Comparison of ENCODE assay signal across 8 mouse cellular contexts in the genomic region with DNA sequence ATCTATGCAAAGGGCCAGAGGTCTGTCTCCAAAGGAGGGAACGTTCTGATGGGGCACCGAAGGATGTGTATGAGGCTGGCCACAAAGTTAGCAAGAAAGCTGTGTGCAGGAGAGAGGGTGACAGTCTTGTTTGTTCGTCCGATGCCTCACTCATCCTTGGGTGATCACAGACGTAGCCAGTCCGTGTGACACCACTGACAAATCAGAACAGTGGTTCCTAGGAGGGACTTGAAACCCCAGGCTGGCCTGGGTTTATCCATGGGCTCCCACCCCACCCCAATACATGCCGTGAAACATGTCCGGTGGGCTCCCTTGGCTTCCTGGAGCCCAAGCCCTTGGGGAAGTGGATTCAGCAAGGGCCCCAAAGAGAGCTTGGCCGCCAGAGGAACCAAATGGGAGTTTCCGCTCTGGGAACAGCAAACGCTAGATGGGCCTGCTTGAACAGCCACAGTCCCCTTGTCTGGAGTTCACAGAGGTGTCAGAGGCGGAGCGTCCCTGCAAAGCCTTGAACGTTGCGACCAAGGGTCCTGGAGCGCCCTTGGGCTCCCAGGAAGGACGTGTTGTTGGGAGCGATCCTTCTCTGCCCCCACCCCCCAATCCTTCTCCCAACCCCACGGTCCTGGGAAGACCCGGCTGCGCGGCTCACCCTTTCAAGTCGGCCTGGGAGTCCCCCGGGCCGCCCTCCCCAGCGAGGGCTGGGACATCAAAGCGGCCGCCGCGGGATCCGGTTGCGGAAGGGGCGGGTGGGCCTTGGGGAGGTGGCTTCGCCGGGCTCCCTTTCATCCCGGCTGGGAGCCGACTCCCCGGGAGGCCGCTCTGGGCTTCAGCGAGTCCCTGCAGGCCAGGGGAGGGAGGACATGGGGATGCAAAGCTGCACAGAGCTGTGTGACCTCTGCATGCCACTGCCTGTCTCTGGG. TPM values are rescaled to one million over a fixed set of nuclear protein-coding genes. Genes with fewer than 3 reads are reported as not detected.
DNase-seq lines count a peak whose midpoint lies in the region; ATAC-seq and TF ChIP-seq lines count a peak whose summit lies in the region.

No protein-coding gene starts in this region.

- DNase-seq in ES-CJ7 (ENCODE audit: low read depth, low spot score): peak; percentile 61
- peak; percentile 93 for DNase-seq in adrenal gland, postnatal 14 days
- DNase-seq in heart, adult 18-20 months: peak; percentile 54 to 56
- no peak for DNase-seq in spleen, postnatal 14 days (ENCODE audit: low spot score in 2 of 2)
- DNase-seq in left cerebral cortex, adult 9 months (ENCODE audit: low spot score in 2 of 2): no peak

- H3K27me3 ChIP-seq in intestine, postnatal 0 days (replicated peaks; ENCODE audit: control insufficient read depth, insufficient read depth, low read length): no peaks in the 10 kb centered on the region
- H3K27me3 ChIP-seq in lung, embryonic 16.5 days (ENCODE audit: control insufficient read depth, insufficient read depth, low read depth, low read length): no peaks in the 10 kb centered on the region
- no peaks in the 10 kb centered on the region for H3K27me3 ChIP-seq in stomach, embryonic 15.5 days (replicated peaks)

- WGBS in intestine, postnatal 0 days: 12% methylated on average over 40 of the region's 40 CpGs
- 4% methylated on average over 40 of the region's 40 CpGs for WGBS in lung, embryonic 16.5 days
- 9% methylated on average over 33 of the region's 40 CpGs for WGBS in stomach, embryonic 15.5 days

- ATAC-seq in intestine, postnatal 0 days: 0 out of 2 replicates have a peak, but pooled peaks have one; percentile 43
- ATAC-seq in lung, embryonic 16.5 days (ENCODE audit: low read depth): peak; percentile 85
- peak; percentile 52; the same call in 1 of the 2 replicates for ATAC-seq in stomach, embryonic 15.5 days (ENCODE audit: insufficient read depth, low FRiP score, low read depth)

- no peaks in the 10 kb centered on the region for H3K9me3 ChIP-seq in intestine, postnatal 0 days (ENCODE audit: control insufficient read depth)
- H3K9me3 ChIP-seq in lung, embryonic 16.5 days (ENCODE audit: control insufficient read depth, low read length): no peaks in the 10 kb centered on the region
- no peaks in the 10 kb centered on the region for H3K9me3 ChIP-seq in stomach, embryonic 15.5 days

- peak overlapping the region; percentile 65 for H3K4me2 ChIP-seq in intestine, postnatal 0 days (replicated peaks; ENCODE audit: low read depth)
- peak overlapping the region; percentile 58 for H3K4me2 ChIP-seq in lung, embryonic 16.5 days (ENCODE audit: low read depth, low read length)
- H3K4me2 ChIP-seq in stomach, embryonic 15.5 days: peak overlapping the region; percentile 66

- no peak; the same call in 1 of the 2 replicates for TF ChIP-seq CTCF in intestine, postnatal 0 days (IDR thresholded peaks at IDR 0.05; ENCODE audit: low read depth)

- peak overlapping the region; percentile 26 for H3K4me3 ChIP-seq in intestine, postnatal 0 days (ENCODE audit: low read depth, low read length)
- H3K4me3 ChIP-seq in lung, embryonic 16.5 days (ENCODE audit: low read length): peak overlapping the region; percentile 41
- peak overlapping the region; percentile 34 for H3K4me3 ChIP-seq in stomach, embryonic 15.5 days (replicated peaks)

- 0 out of 2 replicates have a peak, but pooled peaks cover 5% of the 10 kb centered on the region for H3K4me1 ChIP-seq in intestine, postnatal 0 days (replicated peaks; ENCODE audit: control insufficient read depth, insufficient read depth, low read length)
- peaks cover 20% of the 10 kb centered on the region for H3K4me1 ChIP-seq in lung, embryonic 16.5 days (replicated peaks; ENCODE audit: control insufficient read depth, insufficient read depth, low read length)
- peaks cover 21% of the 10 kb centered on the region for H3K4me1 ChIP-seq in stomach, embryonic 15.5 days

- H3K36me3 ChIP-seq in intestine, postnatal 0 days (ENCODE audit: control insufficient read depth, insufficient read depth): no peaks in the 10 kb centered on the region
- no peaks in the 10 kb centered on the region for H3K36me3 ChIP-seq in lung, embryonic 16.5 days (ENCODE audit: control insufficient read depth, insufficient read depth, low read length)
- H3K36me3 ChIP-seq in stomach, embryonic 15.5 days: no peaks in the 10 kb centered on the region

- H3K27ac ChIP-seq in intestine, postnatal 0 days (ENCODE audit: low read depth, low read length): peak overlapping the region; percentile 67
- H3K27ac ChIP-seq in lung, embryonic 16.5 days (ENCODE audit: low read length): peak overlapping the region; percentile 91
- H3K27ac ChIP-seq in stomach, embryonic 15.5 days: peak overlapping the region; percentile 55

- peak overlapping the region; percentile 43 for H3K9ac ChIP-seq in intestine, postnatal 0 days (ENCODE audit: low read depth, low read length)
- peak overlapping the region; percentile 70 for H3K9ac ChIP-seq in lung, embryonic 16.5 days (ENCODE audit: low read length)
- peak overlapping the region; percentile 30; the same call in 1 of the 2 replicates for H3K9ac ChIP-seq in stomach, embryonic 15.5 days

RNA-seq across cellular contexts. Expression of gene 1700001O22Rik, which starts 19.1 kb away (rescaled TPM):
- total RNA-seq in adrenal gland, postnatal 14 days (2021): 0.98 and 2.0 TPM in 2 replicates
- under 1 TPM; 0.49 to 0.74 TPM for total RNA-seq in heart, adult 18-20 months (2021)
- 0.58 and 0.60 TPM in 2 replicates for polyA plus RNA-seq in intestine, postnatal 0 days (2015; fragmentation: Nextera tagmentation; extraction: Ambion mirVana)
- 3.7 and 4.2 TPM in 2 replicates for polyA plus RNA-seq in lung, embryonic 16.5 days (2015; fragmentation: Nextera tagmentation; extraction: Ambion mirVana)
- 2.8 and 2.9 TPM in 2 replicates for polyA plus RNA-seq in stomach, embryonic 15.5 days (2015; fragmentation: Nextera tagmentation; extraction: Ambion mirVana)

RNA-seq across cellular contexts. Expression of gene Ntmt1, which starts 23.3 kb away (rescaled TPM):
- total RNA-seq in adrenal gland, postnatal 14 days (2021): 32.3 and 37.7 TPM in 2 replicates
- total RNA-seq in heart, adult 18-20 months (2021): 10 to 100 TPM; 22.6 to 29.2 TPM
- polyA plus RNA-seq in intestine, postnatal 0 days (2015; fragmentation: Nextera tagmentation; extraction: Ambion mirVana): 45.3 and 50.5 TPM in 2 replicates
- polyA plus RNA-seq in lung, embryonic 16.5 days (2015; fragmentation: Nextera tagmentation; extraction: Ambion mirVana): 76.4 and 76.6 TPM in 2 replicates
- 78.8 and 82.3 TPM in 2 replicates for polyA plus RNA-seq in stomach, embryonic 15.5 days (2015; fragmentation: Nextera tagmentation; extraction: Ambion mirVana)

RNA-seq across cellular contexts. Expression of gene Asb6, which starts 45.8 kb away (rescaled TPM):
- total RNA-seq in adrenal gland, postnatal 14 days (2021): 22.3 and 25.8 TPM in 2 replicates
- 1 to 10 TPM; 6.6 to 7.4 TPM for total RNA-seq in heart, adult 18-20 months (2021)
- polyA plus RNA-seq in intestine, postnatal 0 days (2015; fragmentation: Nextera tagmentation; extraction: Ambion mirVana): 12.9 and 13.0 TPM in 2 replicates
- 32.7 and 33.5 TPM in 2 replicates for polyA plus RNA-seq in lung, embryonic 16.5 days (2015; fragmentation: Nextera tagmentation; extraction: Ambion mirVana)
- 29.5 and 30.1 TPM in 2 replicates for polyA plus RNA-seq in stomach, embryonic 15.5 days (2015; fragmentation: Nextera tagmentation; extraction: Ambion mirVana)

RNA-seq across cellular contexts. Expression of gene Prrx2, which starts 50.4 kb away (rescaled TPM):
- total RNA-seq in adrenal gland, postnatal 14 days (2021): 1.6 and 2.4 TPM in 2 replicates
- total RNA-seq in heart, adult 18-20 months (2021): 1 to 10 TPM in 1 of 2 experiments, under 1 TPM in 1; 0.92 to 1.5 TPM
- polyA plus RNA-seq in intestine, postnatal 0 days (2015; fragmentation: Nextera tagmentation; extraction: Ambion mirVana): 0.64 and 0.74 TPM in 2 replicates
- polyA plus RNA-seq in lung, embryonic 16.5 days (2015; fragmentation: Nextera tagmentation; extraction: Ambion mirVana): 7.2 and 9.4 TPM in 2 replicates
- polyA plus RNA-seq in stomach, embryonic 15.5 days (2015; fragmentation: Nextera tagmentation; extraction: Ambion mirVana): 3.8 and 4.3 TPM in 2 replicates

Comparison
In these comparisons a context has a peak if more than half of its experiments do, and no peak if none do; other contexts are left out.
1. DNase-seq: peak in ES-CJ7 (single experiment), adrenal gland, postnatal 14 days (single experiment) and heart, adult 18-20 months (2 of 2); none in spleen, postnatal 14 days (0 of 2) and left cerebral cortex, adult 9 months (0 of 2).
2. Peak in every context shown above with its lines, with median percentiles within 50 percentile points of each other: ATAC-seq, H3K27ac ChIP-seq, H3K4me2 ChIP-seq, H3K4me3 ChIP-seq and H3K9ac ChIP-seq.